Mouse (Mus musculus) frontal cortex, postnatal 25 days (tissue): ENCODE measurements around the gene Tmem238l.

ENCODE experiments used
- DNase-seq, 2 experiments: peaks; one replicate each; pipeline ENCODE4 v3.0.0; 2022; ENCODE audit warnings: low spot score in 2 of 2

Tmem238l gene

DNA sequence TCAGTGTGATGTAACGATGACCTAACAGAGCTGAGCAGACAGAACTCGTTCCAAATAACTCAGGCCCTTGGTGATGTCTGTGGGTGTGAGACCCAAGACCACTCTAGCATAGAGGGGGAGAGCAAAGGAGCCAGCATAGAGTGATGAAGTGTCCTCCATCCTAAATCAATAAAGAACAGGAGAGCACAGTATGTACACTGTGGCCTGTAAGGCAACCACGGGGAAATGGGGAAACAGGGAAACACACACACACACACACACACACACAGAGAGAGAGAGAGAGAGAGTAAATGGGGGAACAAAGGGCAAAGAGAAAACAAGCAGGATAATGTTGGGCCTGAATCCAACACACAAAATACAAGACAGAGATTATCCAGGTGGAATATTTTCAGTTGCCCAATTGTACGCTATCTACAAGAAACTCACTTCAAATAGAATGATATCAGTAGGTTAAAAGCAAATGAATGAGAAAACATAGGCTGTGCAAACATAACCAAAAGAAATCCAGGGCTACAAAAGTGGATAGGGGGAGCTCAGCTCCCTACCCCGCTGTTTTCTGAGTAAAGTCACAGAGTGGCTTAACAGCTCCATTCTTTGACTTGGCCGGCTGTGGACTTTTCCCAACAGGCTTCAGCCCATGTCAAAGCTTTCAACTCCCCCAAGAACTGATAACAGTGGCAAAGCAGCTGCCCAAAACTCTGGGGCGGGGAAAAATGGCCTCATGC lies 19.3 kb downstream of the Tmem238l start:
- no peak for DNase-seq

DNA sequence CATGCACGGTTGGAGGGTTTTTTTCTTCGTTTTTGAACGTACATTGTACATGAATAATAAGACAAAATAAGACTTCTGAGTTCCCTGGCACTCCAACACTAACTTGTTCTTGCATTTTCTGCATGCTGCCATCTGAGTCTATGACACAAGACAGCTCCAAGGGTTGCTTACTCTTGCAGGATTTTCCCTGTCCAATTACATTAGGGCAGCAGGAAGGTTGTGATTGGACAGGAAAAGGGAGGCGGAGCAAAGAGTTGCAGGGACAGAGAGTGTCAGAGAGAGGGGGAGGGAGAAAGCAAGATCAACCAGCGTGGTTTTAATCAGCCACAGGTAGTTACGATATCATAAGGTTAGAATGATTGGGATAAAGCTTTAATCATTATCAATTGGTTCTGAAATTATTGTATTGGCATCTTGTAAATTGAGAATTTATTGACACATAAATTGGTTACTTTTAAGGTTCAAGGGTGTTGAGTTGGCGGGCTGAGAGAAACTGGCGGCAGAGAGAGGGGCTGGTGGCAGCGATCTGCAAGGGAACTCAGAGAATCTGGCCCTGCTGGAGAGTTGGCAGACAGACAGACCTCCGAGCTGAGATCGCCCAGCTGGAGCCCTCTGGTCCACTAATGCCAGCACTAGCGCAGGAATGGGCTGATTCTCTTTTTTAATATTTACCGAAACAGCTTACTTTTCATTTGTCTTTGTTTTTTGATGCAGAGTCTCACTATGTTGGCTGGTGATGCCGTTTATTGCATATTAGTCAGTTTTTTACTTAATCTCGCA lies 25.1 kb downstream of the Tmem238l start:
- no peak for DNase-seq

DNA sequence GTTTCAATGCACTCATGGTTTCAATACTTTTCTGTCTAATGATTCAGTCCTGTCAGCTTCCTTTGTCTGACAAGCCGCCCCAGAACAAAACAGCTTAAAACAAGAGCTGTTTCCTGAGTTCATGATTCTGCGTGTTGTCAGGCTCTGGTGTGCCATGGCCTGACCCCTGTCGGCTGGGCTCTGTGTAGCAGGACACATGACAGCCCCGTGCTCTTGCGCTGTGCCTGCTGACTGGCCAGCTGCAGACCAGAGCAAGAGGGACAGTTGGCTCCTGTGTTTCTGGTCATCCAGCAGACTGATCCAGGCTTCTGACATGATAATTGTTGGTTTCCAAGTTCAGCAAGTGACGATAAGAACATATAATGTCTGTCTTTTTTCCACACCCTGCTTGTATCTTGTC lies 26.4 kb downstream of the Tmem238l start:
- no peak for DNase-seq

DNA sequence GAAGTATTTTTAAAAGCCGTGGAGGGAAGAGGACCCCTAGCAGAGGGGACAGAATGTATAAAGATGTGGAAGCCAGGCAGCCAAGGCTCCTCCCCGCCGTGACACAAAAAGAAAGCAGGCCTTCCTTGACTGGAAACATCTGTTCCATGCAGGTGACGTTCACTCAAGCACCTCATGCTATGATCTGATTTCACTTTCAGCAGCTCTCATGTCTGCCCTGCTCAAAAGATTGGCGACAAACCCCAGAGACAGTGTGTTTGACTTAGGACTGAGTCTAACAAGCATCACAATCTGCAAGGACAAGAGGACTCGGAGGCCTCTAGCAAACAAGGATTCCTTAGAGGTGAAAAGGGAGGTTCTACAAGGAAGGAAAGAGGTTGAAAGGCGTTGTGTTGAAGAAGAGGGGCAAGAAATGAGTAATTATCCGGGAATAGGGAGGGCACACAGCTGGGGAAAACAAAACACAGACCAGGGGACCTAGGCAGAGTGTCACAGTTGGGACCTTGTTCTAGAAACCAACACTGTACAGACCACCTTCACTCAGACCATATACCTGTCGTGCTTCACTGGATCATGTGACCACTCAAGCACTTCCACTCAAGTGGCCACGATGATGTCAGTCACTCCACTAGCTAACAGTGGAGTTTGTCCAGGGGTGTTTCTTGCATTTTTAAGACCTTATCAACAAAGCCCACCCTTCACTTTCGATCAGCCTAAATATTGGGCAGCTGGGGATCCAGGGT lies 27.2 kb downstream of the Tmem238l start:
- no peak for DNase-seq

DNA sequence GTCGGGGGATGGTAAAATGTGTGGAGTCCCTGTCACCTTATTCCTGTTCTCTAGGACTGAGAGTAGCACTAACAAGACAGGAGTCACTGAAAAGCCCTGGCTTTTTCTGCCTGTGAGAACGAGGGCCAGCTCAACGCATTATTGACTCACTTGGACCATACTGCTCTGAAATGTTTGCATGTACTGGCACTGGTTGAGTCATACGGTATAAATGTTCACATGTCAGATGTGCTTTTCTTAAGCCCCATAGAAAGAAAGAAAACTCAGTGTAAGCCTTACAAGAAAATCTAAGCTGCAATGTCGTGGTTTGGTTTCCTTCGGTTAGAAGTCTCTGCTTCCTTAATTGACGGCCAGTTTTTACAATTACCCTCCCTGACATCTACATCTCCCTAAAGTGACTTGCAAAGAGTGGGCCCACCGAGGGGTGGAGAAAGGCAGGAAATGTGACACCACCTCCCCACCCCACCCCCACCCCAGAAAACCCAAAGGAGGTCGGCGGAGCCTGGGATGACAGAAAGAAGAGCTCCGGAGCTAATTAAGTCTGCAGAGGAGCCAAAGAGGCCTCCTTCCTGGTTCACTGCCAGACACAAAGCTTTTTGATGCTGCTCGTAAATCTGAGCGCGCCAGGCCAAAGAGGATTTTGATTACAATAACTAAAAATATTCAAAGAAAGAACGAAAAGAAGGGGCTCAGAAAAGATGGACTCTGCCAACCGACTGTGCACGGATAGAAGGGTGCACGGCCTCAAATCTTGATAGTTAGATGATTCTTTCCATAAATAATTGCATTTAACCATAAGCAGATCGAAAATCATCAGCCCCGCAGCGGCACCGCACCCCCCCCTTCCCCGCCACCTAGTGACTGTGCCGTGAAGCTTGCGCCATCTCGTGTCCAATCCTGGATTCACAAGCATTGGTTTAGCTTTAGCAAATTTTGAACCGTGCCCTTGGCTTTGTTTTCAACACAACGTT lies 28.0 kb downstream of the Tmem238l start:
- peak; percentile 69 to 76 for DNase-seq

DNA sequence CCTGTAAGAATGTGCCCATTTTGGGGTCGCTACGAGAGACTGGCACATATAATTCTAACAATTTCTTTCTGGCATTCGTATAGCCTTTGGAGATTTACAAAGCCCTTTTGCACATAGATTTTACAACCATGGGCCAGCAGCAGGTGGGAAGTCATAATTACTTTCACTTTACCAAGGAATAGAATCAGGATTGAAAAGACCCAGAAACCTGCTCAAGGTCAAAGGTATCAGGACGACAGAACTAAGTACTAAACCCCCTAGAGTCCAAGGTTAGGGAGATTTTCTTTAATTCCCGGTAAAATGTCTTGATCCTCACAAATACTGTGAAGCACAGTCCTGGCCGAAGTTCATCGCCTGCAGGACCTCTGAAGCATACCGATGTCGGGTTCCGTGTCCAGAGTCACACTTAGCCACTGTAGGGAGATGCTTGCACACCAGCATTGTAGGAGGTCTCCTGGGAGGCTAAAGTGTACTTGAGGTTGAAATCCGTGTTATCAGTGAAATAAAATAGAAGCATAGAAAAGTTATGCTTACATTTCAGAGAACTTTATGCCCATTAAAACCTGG lies 28.8 kb downstream of the Tmem238l start:
- no peak for DNase-seq

DNA sequence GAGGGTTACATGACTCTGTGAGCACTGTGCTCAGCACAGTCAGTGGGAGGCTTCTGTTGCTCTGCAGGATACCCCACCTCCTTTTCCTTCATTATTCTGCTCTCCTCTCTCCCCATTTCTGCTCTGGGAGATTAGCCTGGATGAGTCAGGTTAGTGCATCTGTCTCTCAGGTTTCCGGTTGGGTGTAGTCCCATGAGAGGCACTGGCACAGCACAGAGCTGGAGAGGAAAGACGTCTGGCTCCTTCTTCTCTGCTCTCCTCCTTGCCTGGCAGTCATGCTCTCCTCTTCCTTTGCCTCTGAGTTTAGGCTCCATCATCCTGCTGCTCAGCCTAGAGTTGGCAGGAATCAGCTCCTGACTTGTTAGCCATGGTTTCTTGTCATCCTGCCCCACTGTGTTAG lies 35.7 kb downstream of the Tmem238l start:
- no peak for DNase-seq

DNA sequence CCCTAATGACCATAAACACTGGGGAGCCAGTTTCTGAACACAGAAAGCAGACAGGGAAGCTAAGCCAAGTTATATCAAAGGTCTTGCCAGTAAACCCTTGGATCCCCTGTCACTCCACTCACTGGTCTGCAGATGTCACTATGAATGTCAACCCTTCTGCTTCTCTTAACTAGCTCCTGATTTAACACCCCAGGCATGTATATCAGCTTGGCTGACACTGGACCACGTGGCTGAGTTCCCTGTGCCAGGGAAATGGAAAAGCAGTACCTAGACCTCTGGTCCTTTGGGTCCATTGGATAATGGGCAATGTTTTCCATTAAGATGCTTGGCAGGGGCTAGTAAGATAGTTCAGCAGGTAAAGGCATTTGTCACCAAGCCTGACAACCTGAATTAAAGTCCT lies 37.2 kb downstream of the Tmem238l start:
- no peak for DNase-seq

DNA sequence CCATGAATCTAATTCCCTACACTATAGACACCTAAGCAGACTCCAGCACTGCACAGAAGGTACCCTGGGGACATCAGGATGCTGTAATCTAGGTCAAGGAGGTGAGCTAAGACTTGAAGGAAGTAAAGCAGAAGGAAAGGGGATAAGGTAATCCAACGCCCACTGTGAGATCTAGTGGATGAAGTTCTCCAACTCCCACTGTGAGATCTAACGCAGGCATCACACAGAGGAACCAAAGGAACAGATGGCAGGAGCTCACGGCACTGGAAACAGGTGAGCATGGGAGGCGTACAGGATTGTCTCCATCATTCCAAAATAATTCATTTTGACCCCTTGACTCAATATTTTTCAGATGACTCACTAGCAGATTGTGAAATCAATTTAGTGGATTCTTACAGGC lies 40.0 kb downstream of the Tmem238l start:
- DNase-seq, result no peak

DNA sequence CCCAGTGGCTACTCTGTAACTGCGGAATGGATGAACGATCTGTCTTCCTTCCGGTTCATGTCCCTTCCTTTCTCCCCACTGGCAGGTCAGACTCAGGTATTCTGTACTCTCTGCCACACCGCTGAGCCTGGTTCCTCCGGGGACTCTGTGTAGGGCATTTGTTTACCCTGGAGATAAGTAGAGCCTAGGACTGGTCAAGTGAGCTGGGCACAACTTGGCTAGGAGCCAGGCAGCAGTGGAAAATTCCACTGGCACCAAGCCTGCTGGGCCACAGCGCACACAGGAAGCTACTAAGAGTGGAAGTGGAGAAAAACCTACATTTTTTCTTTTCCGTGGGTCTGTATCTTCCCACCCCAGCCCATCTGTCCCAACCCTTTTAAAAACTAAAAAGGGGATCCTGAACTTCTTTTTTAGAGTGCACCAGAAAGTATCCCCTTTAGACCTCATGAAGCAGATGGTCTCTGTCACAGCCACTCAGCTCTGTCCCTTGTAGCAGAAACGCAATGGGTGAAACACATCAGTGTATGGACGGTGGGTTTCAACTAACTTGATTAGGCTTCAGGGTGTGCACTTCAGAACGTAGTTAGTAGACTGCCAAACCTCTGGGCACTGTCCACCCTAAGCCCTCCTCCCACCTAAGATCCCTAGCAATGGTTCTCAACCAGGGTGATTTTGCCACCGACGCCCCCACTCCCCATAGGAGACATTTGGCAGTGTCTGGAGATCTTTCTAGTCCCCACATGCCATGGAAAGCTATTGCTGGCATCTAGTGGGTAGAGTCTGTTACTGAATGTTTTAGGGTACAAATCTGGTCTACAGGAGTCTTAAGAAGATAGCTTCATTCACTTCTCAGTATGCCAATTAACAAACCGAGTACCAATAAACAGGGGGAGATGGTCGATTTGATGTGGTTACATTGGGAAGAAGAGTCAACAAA lies 42.3 kb downstream of the Tmem238l start:
- no peak for DNase-seq

DNA sequence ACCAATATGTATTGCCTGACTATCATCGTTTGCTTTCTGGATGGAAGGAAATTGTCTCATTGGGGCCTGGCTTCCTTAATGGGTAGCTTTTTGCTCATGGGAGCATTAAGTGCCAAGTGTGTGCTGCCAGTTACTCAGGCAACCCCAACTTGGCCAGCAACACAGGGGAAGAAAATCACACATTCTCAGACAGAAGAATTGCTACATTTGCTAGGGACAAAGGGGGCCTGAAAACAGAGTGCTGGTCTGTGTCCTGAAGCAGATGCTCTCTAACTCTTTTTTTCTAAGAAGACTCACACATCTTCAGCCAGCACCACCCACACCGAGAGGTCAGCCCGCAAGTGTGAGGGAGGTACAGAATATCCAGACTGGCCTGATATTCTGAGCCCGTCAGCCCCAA lies 44.2 kb downstream of the Tmem238l start:
- no peak for DNase-seq

DNA sequence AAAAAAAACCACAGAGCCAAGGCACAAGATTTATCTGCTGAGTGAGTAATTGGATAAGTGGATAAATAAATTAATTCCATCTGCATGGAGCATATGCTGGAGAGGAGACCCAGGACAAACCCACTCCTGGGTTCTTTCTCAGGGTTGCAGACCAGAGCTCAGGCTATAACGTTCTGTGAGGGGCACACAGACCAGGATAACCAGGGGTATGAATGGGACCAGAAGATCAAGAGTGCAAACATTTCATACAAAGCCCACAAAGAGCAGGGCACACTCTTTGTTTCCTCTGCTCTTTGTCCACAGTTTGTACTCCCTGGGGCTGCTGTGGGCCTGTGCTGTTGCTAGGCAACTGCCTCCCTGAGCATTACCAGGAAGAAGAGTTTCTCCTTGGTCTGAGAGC lies 45.3 kb downstream of the Tmem238l start:
- DNase-seq, result no peak

DNA sequence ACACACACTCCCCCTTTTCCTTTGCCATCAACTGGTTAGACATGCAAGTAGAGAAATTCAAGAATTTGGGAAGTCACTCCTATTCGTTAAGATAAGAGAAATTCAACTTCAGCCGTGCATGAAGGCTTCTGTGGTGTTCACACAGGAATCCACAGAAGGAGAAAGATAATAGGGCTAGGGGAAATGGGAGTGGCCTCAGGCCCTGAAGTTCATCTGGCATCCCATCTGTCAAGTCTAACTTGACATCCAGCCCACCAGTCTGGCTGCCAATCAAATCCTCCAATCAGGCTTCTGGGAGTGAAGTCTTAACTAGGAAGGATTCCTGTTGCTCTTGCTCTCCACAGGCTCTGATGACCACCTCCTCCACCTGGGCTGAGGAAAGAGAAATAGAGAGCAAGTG lies 46.5 kb downstream of the Tmem238l start:
- DNase-seq, result no peak

DNA sequence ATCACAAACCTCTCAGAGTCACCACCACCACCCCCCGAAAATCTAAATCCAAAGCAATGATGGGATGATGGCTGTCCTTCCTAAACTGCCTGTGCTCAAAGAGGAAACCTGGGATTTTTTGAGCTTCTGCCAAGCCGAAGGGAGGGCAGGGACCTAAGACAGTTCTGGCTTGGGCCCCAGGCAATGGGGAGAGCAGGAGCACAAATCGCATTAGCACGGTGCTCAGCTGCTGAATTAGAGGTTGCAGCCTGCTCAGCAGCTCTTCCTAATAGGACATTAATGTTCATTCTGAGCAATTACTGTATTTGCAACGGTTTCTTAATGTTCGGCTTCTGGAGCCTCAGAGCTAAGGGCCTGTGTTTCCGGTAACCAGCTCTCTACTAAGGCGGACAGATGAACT lies 51.5 kb downstream of the Tmem238l start:
- DNase-seq, result no peak

DNA sequence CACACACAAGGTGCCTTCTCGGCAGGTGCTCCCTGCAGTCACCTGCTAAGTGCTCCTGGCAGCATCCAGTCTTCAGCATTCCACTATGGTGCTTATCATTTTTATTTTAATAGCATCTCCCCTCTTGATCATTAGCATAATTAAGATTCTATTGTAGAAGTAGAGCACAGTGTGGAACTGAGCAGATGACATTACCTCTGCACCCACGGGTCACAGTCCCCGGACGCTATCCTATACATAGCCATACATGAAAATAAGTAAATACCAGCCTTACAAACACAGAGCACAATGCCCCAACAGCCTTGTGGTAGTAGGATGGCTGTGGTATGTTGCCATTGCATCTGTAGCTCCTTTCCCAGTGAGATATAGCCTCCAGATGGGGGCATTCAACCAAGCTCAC lies 52.1 kb downstream of the Tmem238l start:
- DNase-seq, result no peak

DNA sequence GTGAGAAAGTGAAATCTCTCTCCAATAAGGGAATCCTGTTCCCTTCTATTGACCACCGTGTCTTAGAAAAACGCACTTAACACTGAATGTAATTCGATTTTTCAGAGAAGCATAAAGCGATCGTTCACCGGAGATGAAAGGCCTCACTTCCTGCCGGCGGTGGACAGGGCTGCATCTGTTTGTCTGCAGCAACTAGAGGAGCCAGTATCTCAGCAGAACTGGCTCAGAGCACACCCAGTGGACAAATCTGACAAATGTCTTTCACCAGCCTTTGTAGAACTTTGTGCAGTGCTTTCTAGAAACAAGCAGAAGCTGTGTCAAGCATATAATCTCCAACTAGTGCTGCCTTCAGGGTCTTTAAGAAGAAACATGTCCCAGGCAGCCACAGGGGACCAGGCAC lies 54.0 kb downstream of the Tmem238l start:
- no peak for DNase-seq

DNA sequence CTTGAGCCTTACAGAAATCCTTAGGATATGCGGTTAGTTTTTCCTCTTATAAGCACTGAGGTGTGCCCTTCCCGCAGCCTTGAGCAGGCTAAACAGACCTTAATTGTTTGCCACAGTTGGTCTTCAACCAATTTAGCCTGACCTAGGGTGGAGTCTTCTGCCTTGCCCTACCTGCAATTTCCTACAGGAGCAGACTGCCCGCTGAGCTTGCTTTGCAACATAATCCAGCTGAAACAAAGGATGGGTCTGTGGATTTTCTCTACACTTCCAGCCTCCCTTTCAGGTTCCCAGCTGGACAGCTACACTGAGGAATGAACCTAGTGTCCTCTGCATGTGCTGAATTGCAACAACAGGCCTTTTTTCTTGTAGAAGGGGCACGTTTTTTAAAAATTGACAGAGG lies 55.2 kb downstream of the Tmem238l start:
- no peak for DNase-seq
